In the genomic region with DNA sequence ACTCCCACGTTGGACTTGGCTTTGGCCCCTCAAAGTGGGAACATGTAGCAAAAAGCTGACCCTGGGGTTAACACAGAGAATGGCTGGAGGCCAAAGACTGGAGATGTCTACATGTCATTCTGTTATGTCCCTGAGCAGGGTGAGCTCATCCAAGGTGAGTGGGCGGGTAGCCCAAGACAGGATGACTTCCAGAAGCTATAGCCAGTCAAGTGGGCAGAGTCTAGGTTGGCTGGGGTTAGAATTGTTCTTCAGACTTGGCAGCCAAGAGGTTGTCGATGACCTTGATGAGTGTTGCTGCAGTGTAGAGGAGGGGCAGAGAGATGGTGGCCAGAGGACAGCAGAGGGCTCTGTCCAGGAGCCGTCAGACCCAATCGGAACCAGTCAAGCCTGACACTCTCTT, we compare ENCODE assay signal across 31 mouse cellular contexts. TPM values are rescaled to one million over a fixed set of nuclear protein-coding genes. Genes with fewer than 3 reads are reported as not detected.
DNase-seq lines count a peak whose midpoint lies in the region; ATAC-seq lines count a peak whose summit lies in the region.
"Had no signal": no experiment of that assay in that cellular context is flagged by ENCODE, and none has a peak within 500 bp of the region (broad histone marks: within the 10 kb centered on the region; RNA-seq: fewer than 3 reads in every experiment).

No protein-coding gene starts in this region.

- 0 out of 2 replicates have a peak, but pooled peaks cover 8% of the 10 kb centered on the region for H3K4me1 ChIP-seq in heart, embryonic 12.5 days (replicated peaks)
- peaks cover 11% of the 10 kb centered on the region for H3K4me1 ChIP-seq in hindbrain, embryonic 10.5 days (replicated peaks)
- H3K4me1 ChIP-seq: embryonic facial prominence, embryonic 15.5 days; kidney, embryonic 15.5 days; limb, embryonic 15.5 days had no signal

- H3K9ac ChIP-seq in heart, embryonic 12.5 days = no peak overlapping the region
- H3K9ac ChIP-seq: embryonic facial prominence, embryonic 15.5 days; forebrain, embryonic 12.5 days; forebrain, postnatal 0 days; kidney, embryonic 15.5 days; limb, embryonic 15.5 days; liver, embryonic 14.5 days had no signal

- WGBS in heart, embryonic 12.5 days = 79% methylated on average over 5 of the region's 5 CpGs
- 90% methylated on average over 5 of the region's 5 CpGs for WGBS in hindbrain, embryonic 10.5 days

- no peaks in the 10 kb centered on the region for H3K9me3 ChIP-seq in heart, embryonic 12.5 days (replicated peaks)
- no peaks in the 10 kb centered on the region for H3K9me3 ChIP-seq in hindbrain, embryonic 10.5 days
- H3K9me3 ChIP-seq: embryonic facial prominence, embryonic 15.5 days; forebrain, embryonic 12.5 days; kidney, embryonic 15.5 days; limb, embryonic 10.5 days; limb, embryonic 15.5 days had no signal

- ATAC-seq in heart, embryonic 12.5 days (ENCODE audit: insufficient number of reproducible peaks, low FRiP score) = no peak
- ATAC-seq: forebrain, postnatal 0 days; hindbrain, embryonic 16.5 days had no signal

- peaks cover 26% of the 10 kb centered on the region for H3K27me3 ChIP-seq in heart, embryonic 12.5 days (replicated peaks)
- peaks cover 4% of the 10 kb centered on the region; the same call in 1 of the 2 replicates for H3K27me3 ChIP-seq in hindbrain, embryonic 10.5 days (ENCODE audit: insufficient read depth, poor library complexity, severe bottlenecking)
- H3K27me3 ChIP-seq: embryonic facial prominence, embryonic 15.5 days; forebrain, embryonic 12.5 days; kidney, embryonic 15.5 days; limb, embryonic 15.5 days had no signal

- H3K4me2 ChIP-seq in heart, embryonic 12.5 days = no peak overlapping the region
- H3K4me2 ChIP-seq: embryonic facial prominence, embryonic 15.5 days; forebrain, embryonic 12.5 days; kidney, embryonic 15.5 days; limb, embryonic 15.5 days had no signal

- no peak overlapping the region for H3K27ac ChIP-seq in heart, embryonic 12.5 days (ENCODE audit: poor library complexity, severe bottlenecking)
- H3K27ac ChIP-seq in hindbrain, embryonic 10.5 days = no peak overlapping the region
- H3K27ac ChIP-seq: embryonic facial prominence, embryonic 15.5 days; forebrain, embryonic 12.5 days; kidney, embryonic 15.5 days; limb, embryonic 10.5 days; limb, embryonic 15.5 days; liver, embryonic 14.5 days; stomach, postnatal 0 days had no signal

- no peaks in the 10 kb centered on the region for H3K36me3 ChIP-seq in heart, embryonic 12.5 days
- peaks cover 78% of the 10 kb centered on the region for H3K36me3 ChIP-seq in hindbrain, embryonic 10.5 days
- H3K36me3 ChIP-seq: embryonic facial prominence, embryonic 15.5 days; kidney, embryonic 15.5 days; limb, embryonic 10.5 days; limb, embryonic 15.5 days had no signal

- peak; percentile 28 for DNase-seq in heart, adult 8-10 months (ENCODE audit: low spot score)
- peak; percentile 84 to 95 for DNase-seq in adrenal gland, adult (ENCODE audit: inconsistent age in 2 of 2, low spot score in 1 of 2)
- peak; percentile 91 for DNase-seq in adrenal gland, adult 8-10 months
- peak; percentile 48 to 53 for DNase-seq in heart, adult 9 months (ENCODE audit: low spot score in 2 of 2)
- no peak for DNase-seq in lung, postnatal 4 days
- no peak for DNase-seq in hindbrain, embryonic 10.5 days (ENCODE audit: low spot score)
- DNase-seq: B cell, adult 2 months; cerebellum, adult 11-12 months; cerebellum, adult 9-11 months; forebrain, postnatal 0 days; gastrocnemius, postnatal 14 days; kidney, adult 18-20 months; kidney, postnatal 36 days; layer of hippocampus, adult 9-11 months; lung, adult 2 months; lung, postnatal 10 days; midbrain, embryonic 14.5 days; right cerebral cortex, postnatal 4 days; thymus, postnatal 4 days had no signal

- no peak overlapping the region for H3K4me3 ChIP-seq in heart, embryonic 12.5 days
- no peak overlapping the region for H3K4me3 ChIP-seq in hindbrain, embryonic 10.5 days
- H3K4me3 ChIP-seq: embryonic facial prominence, embryonic 15.5 days; forebrain, embryonic 12.5 days; kidney, embryonic 15.5 days; limb, embryonic 10.5 days; limb, embryonic 15.5 days had no signal

RNA-seq across cellular contexts. Expression of gene Adcyap1r1, which starts 18.9 kb away (rescaled TPM):
- total RNA-seq in heart, adult 8-10 months (2022) = 1 to 10 TPM; 5.1 to 5.8 (median 5.4) TPM
- 6.2 and 6.5 TPM in 2 replicates for polyA plus RNA-seq in heart, embryonic 12.5 days (2016; fragmentation: Nextera tagmentation; extraction: Ambion mirVana)
- 10 to 100 TPM; 43.9 to 62.8 (median 50.4) TPM for total RNA-seq in adrenal gland, adult 8-10 months (2022)
- polyA plus RNA-seq in hindbrain, embryonic 10.5 days (2016; fragmentation: Nextera tagmentation; extraction: Ambion mirVana) = 31.4 and 32.4 TPM in 2 replicates
- total RNA-seq: CH12.LX; monocyte, adult 5-6 weeks; neutrophil, adult 5-6 weeks had no signal

Comparison
In these comparisons a context has a peak if more than half of its experiments do, and no peak if none do; other contexts are left out.
1. DNase-seq: peak in heart, adult 8-10 months (single experiment), adrenal gland, adult (2 of 2), adrenal gland, adult 8-10 months (single experiment) and heart, adult 9 months (2 of 2); none in lung, postnatal 4 days (0 of 2) and hindbrain, embryonic 10.5 days (single experiment).
2. RNA of gene Adcyap1r1, which starts 18.9 kb away (total RNA-seq): 43.9 to 62.8 TPM in adrenal gland, adult 8-10 months; 5.1 to 5.8 TPM in heart, adult 8-10 months; every median in the first group is over 4 times any median in the second.